Mouse (Mus musculus) CD4-positive, CD25-positive, alpha-beta regulatory T cell, adult 2 months (primary cell): Measurements from ENCODE around the gene Strc.

Experiments used
- DNase-seq: peaks from one replicate; pipeline ENCODE4 v3.0.0-alpha.2; 2012; ENCODE audit warnings: low read depth, low spot score

Gene Strc

GRCm38 (mm10) chr2:121354820-121355592, 32.0 kb downstream of the Strc start, which contains the start of gene Ppip5k1:
Gene Ppip5k1, minus strand, starts transcription at chr2:121355396.
- peak; percentile 98 for DNase-seq

DNA sequence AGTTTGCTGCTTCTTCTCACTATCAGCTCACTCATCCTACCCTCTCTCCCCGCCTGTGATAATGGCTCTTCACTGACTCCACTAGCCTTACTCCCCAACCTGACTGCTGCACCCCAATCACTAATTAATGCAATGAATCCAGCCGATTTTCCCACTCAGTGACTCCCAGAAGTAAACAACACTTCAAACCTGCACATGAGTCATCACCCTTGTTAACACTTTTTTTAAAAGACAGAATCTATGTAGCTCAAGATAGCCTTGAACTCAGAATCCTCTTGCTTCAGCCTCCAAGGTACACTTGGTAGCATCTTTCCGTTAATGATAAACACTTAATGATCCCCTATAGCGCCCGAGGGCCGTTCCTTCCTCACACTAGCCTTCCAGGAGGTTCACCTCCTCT, 32.6 kb downstream of the Strc start:
- no peak for DNase-seq

GRCm38 (mm10) chr2:121353156-121353555, 33.8 kb downstream of the Strc start:
- DNase-seq: no peak

DNA sequence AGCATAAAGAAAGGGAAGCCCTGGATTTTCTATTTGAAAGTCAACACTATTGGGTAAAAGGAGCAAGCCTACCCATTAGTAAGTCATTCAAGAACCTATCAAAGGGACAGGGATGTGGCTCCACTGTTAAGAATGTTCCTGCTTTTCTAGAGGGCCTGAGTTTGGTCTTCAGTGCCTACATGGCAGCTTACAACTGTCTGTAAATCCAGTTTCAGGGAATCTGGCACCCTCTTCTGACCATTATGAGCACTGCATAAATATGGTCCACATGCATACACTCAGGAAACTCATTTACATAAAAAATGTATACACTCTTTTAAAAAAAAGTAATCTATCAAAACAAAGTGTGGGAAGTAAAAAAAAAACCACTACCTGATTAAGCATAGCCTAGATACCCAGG, 47.9 kb downstream of the Strc start:
- peak; percentile 31 for DNase-seq

GRCm38 (mm10) chr2:121329492-121329891, 57.5 kb downstream of the Strc start:
- DNase-seq: no peak

DNA sequence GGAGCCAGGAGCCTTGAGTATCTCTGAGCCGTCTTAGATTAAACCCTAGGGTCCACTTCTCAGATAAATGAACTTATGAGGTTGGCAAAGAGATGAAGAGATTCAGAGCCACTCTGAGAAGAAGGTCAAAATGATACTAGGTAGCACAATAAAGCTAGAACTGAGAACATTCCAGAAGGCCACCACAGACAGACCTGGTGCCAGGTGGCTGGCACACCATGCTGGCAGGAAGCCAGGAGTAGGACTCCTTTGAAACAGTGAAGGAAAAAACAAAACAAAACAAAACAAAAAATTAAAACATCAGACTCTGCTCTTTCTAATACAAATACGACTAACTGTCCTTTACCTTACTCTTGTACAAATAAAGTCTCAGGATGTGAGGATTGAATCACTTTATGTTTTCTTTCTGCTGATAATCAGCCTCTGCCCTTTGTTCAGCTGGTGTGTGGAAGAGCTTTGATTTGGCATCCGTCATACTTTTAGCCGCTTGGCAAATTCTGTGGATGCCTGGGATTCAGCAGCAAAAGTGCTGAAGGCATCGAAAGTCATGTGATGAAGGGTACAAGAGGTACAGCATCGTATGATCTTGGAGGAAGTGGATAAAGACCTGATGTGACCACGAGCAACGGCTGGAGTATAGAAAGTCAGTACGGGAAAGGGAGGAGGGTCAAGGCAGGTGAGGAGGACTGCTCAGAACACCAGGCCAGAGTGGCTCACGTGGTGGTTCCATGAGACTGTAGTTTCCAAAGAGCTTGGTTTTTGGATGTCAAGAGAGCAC, 63.1 kb downstream of the Strc start:
- no peak for DNase-seq

GRCm38 (mm10) chr2:121323041-121323440, 63.9 kb downstream of the Strc start:
- DNase-seq: no peak

DNA sequence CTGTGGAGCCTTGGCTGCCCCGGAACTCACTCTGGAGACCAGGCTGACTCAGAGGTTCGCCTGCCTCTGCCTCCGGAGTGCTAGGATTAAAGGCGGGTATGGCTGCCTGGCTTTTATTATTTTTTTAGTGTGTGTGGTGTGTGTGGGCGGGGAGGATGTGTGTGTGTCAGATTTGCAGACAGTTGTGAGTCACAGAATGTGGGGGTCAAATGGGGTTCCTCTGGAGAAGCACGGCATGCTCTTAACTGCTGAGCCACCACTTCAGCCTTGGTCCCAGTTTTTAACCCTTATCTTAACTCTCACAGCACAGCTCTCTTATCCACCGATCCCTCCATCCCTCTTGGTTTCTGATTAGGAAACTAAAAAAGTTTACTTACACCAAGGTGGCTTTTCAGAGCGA, 70.7 kb downstream of the Strc start:
- no peak for DNase-seq
